Mouse (Mus musculus) myocyte (in vitro differentiated cells): ENCODE results near the gene Ninj2. TPM values are rescaled to one million over a fixed set of nuclear protein-coding genes. Genes with fewer than 3 reads are reported as not detected.
"Not testable (repeated sequence)": the region's sequence is repeated elsewhere in the genome, so short reads cannot be mapped to it uniquely, and the experiment has no call there.

Source experiments
- H3K27me3 ChIP-seq: one replicate; pipeline ENCODE4 v1.6.1; 2011; ENCODE audit not compliant: control insufficient read depth, insufficient read depth, insufficient read length
- H3K36me3 ChIP-seq: one replicate; pipeline ENCODE4 v1.6.1; 2011; ENCODE audit not compliant: control insufficient read depth, insufficient read depth
- H3K4me2 ChIP-seq: one replicate; pipeline ENCODE4 v1.6.1; 2011; ENCODE audit warnings: low read depth, control low read depth
- H3K4me3 ChIP-seq: one replicate; pipeline ENCODE4 v1.5.1; 2011; ENCODE audit warnings: mild to moderate bottlenecking, control low read depth, moderate library complexity
- H3K79me2 ChIP-seq: one replicate; pipeline ENCODE4 v1.6.1; 2011; ENCODE audit not compliant: control insufficient read depth, insufficient read depth
- H3ac ChIP-seq: one replicate; pipeline ENCODE4 v1.6.1; 2011; ENCODE audit not compliant: control insufficient read depth, insufficient read length
- CEBPB ChIP-seq: IDR thresholded peaks from 2 replicates; pipeline ENCODE4 v1.6.1; 2011; ENCODE audit warnings: mild to moderate bottlenecking, moderate library complexity; ENCODE audit not compliant: poor library complexity, insufficient read depth, severe bottlenecking
- E2F4 ChIP-seq: IDR thresholded peaks from one replicate; pipeline ENCODE4 v1.6.1; 2011; ENCODE audit warnings: mild to moderate bottlenecking, control low read depth, moderate library complexity; ENCODE audit not compliant: insufficient read depth
- MAX ChIP-seq: IDR thresholded peaks from one replicate; pipeline ENCODE4 v1.6.1; 2011; ENCODE audit warnings: low read depth, mild to moderate bottlenecking, control low read depth
- MYOD1 ChIP-seq, 3 experiments: IDR thresholded peaks; one replicate each; pipeline ENCODE4 v1.6.1; 2011; ENCODE audit warnings: control low read depth in 2 of 3, low read depth in 2 of 3, mild to moderate bottlenecking in 2 of 3, moderate library complexity in 1 of 3; ENCODE audit not compliant: insufficient read length in 2 of 3, control insufficient read depth in 1 of 3
- MYOG ChIP-seq, 3 experiments: IDR thresholded peaks; one replicate each; pipeline ENCODE4 v1.6.1; 2011; ENCODE audit warnings: control low read depth in 2 of 3, low read depth in 2 of 3, mild to moderate bottlenecking in 2 of 3; ENCODE audit not compliant: insufficient read length in 2 of 3, control insufficient read depth in 1 of 3, insufficient read depth in 1 of 3
- POLR2A ChIP-seq: IDR thresholded peaks from one replicate; pipeline ENCODE4 v1.6.1; 2011; ENCODE audit warnings: low read depth, mild to moderate bottlenecking, control low read depth, moderate library complexity; ENCODE audit not compliant: insufficient read length
- POLR2AphosphoS2 ChIP-seq: IDR thresholded peaks from one replicate; pipeline ENCODE4 v1.6.1; 2011; ENCODE audit warnings: low read depth, control low read depth; ENCODE audit not compliant: insufficient read length
- REST ChIP-seq: IDR thresholded peaks from one replicate; pipeline ENCODE4 v1.6.1; 2011; ENCODE audit warnings: mild to moderate bottlenecking, control low read depth, moderate library complexity; ENCODE audit not compliant: insufficient read depth, insufficient read length
- SRF ChIP-seq: IDR thresholded peaks from one replicate; pipeline ENCODE4 v1.6.1; 2011; ENCODE audit warnings: low read depth; ENCODE audit not compliant: control insufficient read depth, insufficient read length
- TCF12 ChIP-seq: IDR thresholded peaks from one replicate; pipeline ENCODE4 v1.6.1; 2011; ENCODE audit warnings: mild to moderate bottlenecking, control low read depth; ENCODE audit not compliant: poor library complexity, insufficient read depth, severe bottlenecking
- TCF3 ChIP-seq: IDR thresholded peaks from one replicate; pipeline ENCODE4 v1.6.1; 2011; ENCODE audit warnings: low read depth, control low read depth; ENCODE audit not compliant: insufficient read length
- USF1 ChIP-seq: IDR thresholded peaks from one replicate; pipeline ENCODE4 v1.6.1; 2011; ENCODE audit warnings: low read depth, mild to moderate bottlenecking, control low read depth, moderate library complexity
- polyA plus RNA-seq: library from polyadenylated mRNA; unstranded; fragments of >200 nt; fragmentation: generic; extraction: Trizol; gene quantifications from one replicate; pipeline ENCODE4 v1.2.1, GENCODE M21; 2012; ENCODE audit warnings: missing spikeins

Gene Ninj2
- polyA plus RNA-seq, 1 experiment: 0.05 TPM

DNA sequence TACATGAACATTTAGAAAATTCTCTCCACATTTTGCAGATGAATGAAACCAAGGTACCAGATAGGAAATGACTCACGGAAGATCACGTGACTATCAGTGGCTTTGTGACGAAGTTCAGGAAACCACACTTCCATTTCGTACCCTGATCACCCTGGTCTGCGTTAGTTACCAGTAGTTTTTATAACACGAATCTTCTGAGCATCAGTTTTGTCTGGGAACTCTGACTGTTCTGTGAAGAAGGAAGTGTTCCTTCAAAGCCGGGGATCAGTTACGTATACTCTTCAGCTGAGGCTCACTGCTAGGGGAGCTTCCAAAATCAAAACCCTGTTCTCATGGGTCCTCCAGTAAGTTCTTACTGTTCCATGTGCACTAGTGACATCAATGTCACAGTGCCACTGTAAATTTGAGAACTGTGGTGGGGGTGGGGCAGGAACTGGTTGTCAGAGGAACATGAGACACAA is 10.2 kb upstream of the Ninj2 start:
- Histone ChIP-seq H3ac (no peak overlapping the region), H3K4me2 (peak overlapping the region; percentile 54), H3K27me3 (no peaks in the 10 kb centered on the region), H3K79me2 (no peaks in the 10 kb centered on the region), H3K36me3 (no peaks in the 10 kb centered on the region), H3K4me3 (no peak overlapping the region)
- TF ChIP-seq USF1 (peak; percentile 89), CEBPB (no peak)

DNA sequence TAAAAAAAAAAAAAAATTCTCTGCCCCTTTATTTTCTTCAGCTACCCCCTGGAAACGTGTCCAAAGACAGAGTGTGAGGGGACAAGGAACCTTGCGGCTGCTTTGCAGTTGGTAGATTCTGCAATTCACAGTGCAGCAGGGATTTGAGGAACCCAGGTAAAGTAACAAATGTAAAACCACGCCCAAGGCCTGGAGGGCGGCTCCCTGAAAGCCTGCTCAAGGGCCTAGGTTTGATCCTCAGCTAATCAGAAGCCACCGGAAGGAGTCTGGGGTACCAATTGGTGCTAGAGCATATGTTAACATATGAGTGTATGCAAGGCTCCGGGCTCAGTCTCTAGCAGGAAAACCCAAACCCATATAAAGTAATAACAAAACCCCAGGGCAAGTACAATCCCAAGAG is 9.7 kb upstream of the Ninj2 start:
- Histone ChIP-seq H3ac (no peak overlapping the region), H3K79me2 (no peaks in the 10 kb centered on the region), H3K27me3 (no peaks in the 10 kb centered on the region), H3K4me2 (peak overlapping the region; percentile 54), H3K4me3 (no peak overlapping the region), H3K36me3 (no peaks in the 10 kb centered on the region)
- no peak for TF ChIP-seq USF1
- no peak for TF ChIP-seq MAX
- TF ChIP-seq SRF: no peak
- TF ChIP-seq POLR2A: no peak
- TF ChIP-seq CEBPB: no peak
- TF ChIP-seq E2F4: no peak
- no peak for TF ChIP-seq TCF12
- no peak for TF ChIP-seq MYOD1 (IDR thresholded peaks at IDR 0.05; ENCODE audit: control insufficient read depth in 1 of 3, insufficient read length in 2 of 3, low read depth in 2 of 3)

GRCm38 (mm10) chr6:120084983-120085382 is 8.2 kb upstream of the Ninj2 start:
- Histone ChIP-seq H3K4me2 (no peak overlapping the region), H3ac (no peak overlapping the region), H3K27me3 (no peaks in the 10 kb centered on the region), H3K36me3 (no peaks in the 10 kb centered on the region), H3K4me3 (no peak overlapping the region), H3K79me2 (no peaks in the 10 kb centered on the region)
- TF ChIP-seq TCF3: no peak
- no peak for TF ChIP-seq POLR2A
- TF ChIP-seq TCF12: no peak
- no peak for TF ChIP-seq MYOG (IDR thresholded peaks at IDR 0.05; ENCODE audit: control insufficient read depth in 1 of 3, insufficient read depth in 1 of 3, insufficient read length in 2 of 3, low read depth in 2 of 3)
- TF ChIP-seq POLR2AphosphoS2: no peak
- no peak for TF ChIP-seq REST
- no peak for TF ChIP-seq SRF
- TF ChIP-seq MAX: no peak
- TF ChIP-seq CEBPB: no peak
- no peak for TF ChIP-seq USF1
- no peak for TF ChIP-seq MYOD1 (IDR thresholded peaks at IDR 0.05; ENCODE audit: control insufficient read depth in 1 of 3, insufficient read length in 2 of 3, low read depth in 2 of 3)
- no peak for TF ChIP-seq E2F4

- H3K36me3 ChIP-seq: no peaks in the 10 kb centered on the region
- TF ChIP-seq TCF3 (no peak), TCF12 (no peak)
- H3ac ChIP-seq: no peak overlapping the region
Observed at GRCm38 (mm10) chr6:120085832-120086231, 7.3 kb upstream of the Ninj2 start.

GRCm38 (mm10) chr6:120087041-120087440 is 6.1 kb upstream of the Ninj2 start:
- H3K4me3 ChIP-seq, H3ac ChIP-seq, H3K27me3 ChIP-seq, H3K79me2 ChIP-seq, H3K4me2 ChIP-seq, H3K36me3 ChIP-seq: not testable (repeated sequence)

More at GRCm38 (mm10) chr6:120085832-120086231, 7.3 kb upstream of the Ninj2 start:
- no peak overlapping the region for H3K4me3 ChIP-seq
- H3K27me3 ChIP-seq: no peaks in the 10 kb centered on the region
- no peaks in the 10 kb centered on the region for H3K79me2 ChIP-seq
- no peak overlapping the region for H3K4me2 ChIP-seq

DNA sequence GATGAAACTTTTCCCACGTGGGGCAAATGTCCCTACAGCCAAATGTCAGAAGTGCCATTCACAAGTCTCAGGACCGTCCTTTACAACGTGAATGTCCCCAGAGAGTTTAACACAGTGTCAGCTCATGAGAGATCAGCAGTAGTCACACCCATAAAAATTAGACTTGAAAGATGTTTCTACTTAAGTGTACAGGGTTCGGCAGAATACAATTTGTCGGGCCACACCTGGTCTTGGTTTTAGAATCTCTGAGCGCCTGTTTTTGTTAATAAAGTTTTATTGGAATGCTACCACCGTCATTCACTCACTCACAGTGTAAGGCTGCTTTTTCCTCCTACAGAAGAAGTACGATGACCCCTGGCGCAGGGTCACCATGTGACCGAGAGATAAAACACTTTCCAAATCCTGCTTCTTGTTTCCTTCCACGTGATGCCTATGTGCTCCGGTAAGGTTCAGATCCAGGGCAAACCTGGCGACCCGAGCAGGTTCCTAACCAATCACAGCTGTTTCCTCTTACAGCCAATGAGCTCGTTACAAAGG is 2.4 kb upstream of the Ninj2 start:
- TF ChIP-seq POLR2A (no peak), SRF (no peak), TCF3 (no peak), CEBPB (no peak), MYOG (IDR thresholded peaks at IDR 0.05; ENCODE audit: control insufficient read depth in 1 of 3, insufficient read depth in 1 of 3, insufficient read length in 2 of 3, low read depth in 2 of 3) (no peak), E2F4 (no peak), REST (no peak), POLR2AphosphoS2 (no peak), TCF12 (no peak), MYOD1 (IDR thresholded peaks at IDR 0.05; ENCODE audit: control insufficient read depth in 1 of 3, insufficient read length in 2 of 3, low read depth in 2 of 3) (no peak), USF1 (no peak), MAX (no peak)
- Histone ChIP-seq H3K4me3 (no peak overlapping the region), H3K4me2 (no peak overlapping the region), H3K27me3 (no peaks in the 10 kb centered on the region), H3K79me2 (no peaks in the 10 kb centered on the region), H3K36me3 (no peaks in the 10 kb centered on the region), H3ac (no peak overlapping the region)
